Mouse (Mus musculus): ENCODE results near the gene Egf.

GRCm38 (mm10) chr3:129641621-129642020 lies 113.5 kb downstream of the Egf start:
- TF ChIP-seq POLR2A (IDR thresholded peaks at IDR 0.05; ENCODE audit: borderline replicate concordance, insufficient read depth, low read length): no peak
- TF ChIP-seq CTCF (IDR thresholded peaks at IDR 0.05; ENCODE audit: borderline replicate concordance, insufficient read depth, low read depth, low read length): no peak
